Mouse (Mus musculus): ENCODE measurements at regions not wholly inside any gene's neighbourhood (a gene's known extent, or its start where the extent isn't known, plus 50 kb on each side); places are given as distances from the start of the nearest gene placed in this dataset.

GRCm38 (mm10) chr15:51071132-51071656, 2813.5 kb upstream of the Gm7489 start:
- H3K79me2 ChIP-seq (ENCODE audit: control insufficient read depth, insufficient read depth, low read length) = no peaks in the 10 kb centered on the region
- TF ChIP-seq CTCF (IDR thresholded peaks at IDR 0.05; ENCODE audit: low read depth, low read length) (no peak), POLR2A (IDR thresholded peaks at IDR 0.05; ENCODE audit: extremely low read depth, insufficient read depth, low read length) (no peak)
- no peak for DNase-seq (ENCODE audit: extremely low read depth, low read depth, low spot score)
- H3K36me3 ChIP-seq (ENCODE audit: control insufficient read depth, insufficient read depth, low read length) = no peaks in the 10 kb centered on the region
- H3K27ac ChIP-seq (replicated peaks; ENCODE audit: insufficient read depth, low read depth, low read length) = no peak overlapping the region
- H3K4me3 ChIP-seq (ENCODE audit: insufficient read depth, low read depth, low read length) = no peak overlapping the region
- 75% methylated on average over 10 of the region's 10 CpGs for WGBS
- no peaks in the 10 kb centered on the region for H3K27me3 ChIP-seq (ENCODE audit: control insufficient read depth, insufficient read depth, low read length)
- H3K4me1 ChIP-seq (ENCODE audit: control insufficient read depth, insufficient read depth, low read length) = no peaks in the 10 kb centered on the region
- H3K9ac ChIP-seq (ENCODE audit: low read depth, low read length) = no peak overlapping the region

GRCm38 (mm10) chr15:51073678-51074077, 2811.0 kb upstream of the Gm7489 start:
- H3K27me3 ChIP-seq (ENCODE audit: control insufficient read depth, insufficient read depth, low read length) = no peaks in the 10 kb centered on the region
- DNase-seq (ENCODE audit: extremely low read depth, low read depth, low spot score) = no peak
- no peaks in the 10 kb centered on the region for H3K36me3 ChIP-seq (ENCODE audit: control insufficient read depth, insufficient read depth, low read length)
- no peak overlapping the region for H3K4me3 ChIP-seq (ENCODE audit: insufficient read depth, low read depth, low read length)
- TF ChIP-seq POLR2A (IDR thresholded peaks at IDR 0.05; ENCODE audit: extremely low read depth, insufficient read depth, low read length) (no peak), CTCF (IDR thresholded peaks at IDR 0.05; ENCODE audit: low read depth, low read length) (no peak)
- no peaks in the 10 kb centered on the region for H3K4me1 ChIP-seq (ENCODE audit: control insufficient read depth, insufficient read depth, low read length)
- no peak overlapping the region for H3K9ac ChIP-seq (ENCODE audit: low read depth, low read length)
- H3K79me2 ChIP-seq (ENCODE audit: control insufficient read depth, insufficient read depth, low read length) = no peaks in the 10 kb centered on the region
- no peak overlapping the region for H3K27ac ChIP-seq (replicated peaks; ENCODE audit: insufficient read depth, low read depth, low read length)
- WGBS = 81% methylated on average over 6 of the region's 6 CpGs

- Histone ChIP-seq H3K79me2 (ENCODE audit: control insufficient read depth, insufficient read depth, low read length) (no peaks in the 10 kb centered on the region), H3K4me1 (ENCODE audit: control insufficient read depth, insufficient read depth, low read length) (no peaks in the 10 kb centered on the region), H3K4me3 (ENCODE audit: insufficient read depth, low read depth, low read length) (no peak overlapping the region), H3K27ac (replicated peaks; ENCODE audit: insufficient read depth, low read depth, low read length) (no peak overlapping the region), H3K27me3 (ENCODE audit: control insufficient read depth, insufficient read depth, low read length) (no peaks in the 10 kb centered on the region), H3K9ac (ENCODE audit: low read depth, low read length) (no peak overlapping the region), H3K36me3 (ENCODE audit: control insufficient read depth, insufficient read depth, low read length) (no peaks in the 10 kb centered on the region)
- TF ChIP-seq CTCF (IDR thresholded peaks at IDR 0.05; ENCODE audit: low read depth, low read length) (no peak), POLR2A (IDR thresholded peaks at IDR 0.05; ENCODE audit: extremely low read depth, insufficient read depth, low read length) (no peak)
- 78% methylated on average over 7 of the region's 7 CpGs for WGBS
- no peak for DNase-seq (ENCODE audit: extremely low read depth, low read depth, low spot score)
These were observed 2810.5 kb upstream of the Gm7489 start for GRCm38 (mm10) chr15:51074196-51074595.

- Histone ChIP-seq H3K36me3 (ENCODE audit: control insufficient read depth, insufficient read depth, low read length) (no peaks in the 10 kb centered on the region), H3K27ac (replicated peaks; ENCODE audit: insufficient read depth, low read depth, low read length) (no peak overlapping the region), H3K79me2 (ENCODE audit: control insufficient read depth, insufficient read depth, low read length) (no peaks in the 10 kb centered on the region), H3K27me3 (ENCODE audit: control insufficient read depth, insufficient read depth, low read length) (no peaks in the 10 kb centered on the region; the same call in 1 of the 2 replicates), H3K4me3 (ENCODE audit: insufficient read depth, low read depth, low read length) (no peak overlapping the region), H3K4me1 (ENCODE audit: control insufficient read depth, insufficient read depth, low read length) (no peaks in the 10 kb centered on the region), H3K9ac (ENCODE audit: low read depth, low read length) (no peak overlapping the region)
- no peak for TF ChIP-seq CTCF (IDR thresholded peaks at IDR 0.05; ENCODE audit: low read depth, low read length)
- 63% methylated on average over 12 of the region's 12 CpGs for WGBS
- no peak for DNase-seq (ENCODE audit: extremely low read depth, low read depth, low spot score)
These were observed 2800.9 kb upstream of the Gm7489 start for GRCm38 (mm10) chr15:51083677-51084322.

GRCm38 (mm10) chr15:51092936-51093335, 2791.8 kb upstream of the Gm7489 start:
- no peaks in the 10 kb centered on the region for H3K27me3 ChIP-seq (ENCODE audit: control insufficient read depth, insufficient read depth, low read length)
- H3K27ac ChIP-seq (replicated peaks; ENCODE audit: insufficient read depth, low read depth, low read length) = no peak overlapping the region
- no peak overlapping the region for H3K9ac ChIP-seq (ENCODE audit: low read depth, low read length)
- H3K36me3 ChIP-seq (ENCODE audit: control insufficient read depth, insufficient read depth, low read length) = no peaks in the 10 kb centered on the region
- TF ChIP-seq CTCF (IDR thresholded peaks at IDR 0.05; ENCODE audit: low read depth, low read length) (no peak), POLR2A (IDR thresholded peaks at IDR 0.05; ENCODE audit: extremely low read depth, insufficient read depth, low read length) (no peak)
- no peak for DNase-seq (ENCODE audit: extremely low read depth, low read depth, low spot score)
- no peak overlapping the region for H3K4me3 ChIP-seq (ENCODE audit: insufficient read depth, low read depth, low read length)
- H3K4me1 ChIP-seq (ENCODE audit: control insufficient read depth, insufficient read depth, low read length) = no peaks in the 10 kb centered on the region
- WGBS = 84% methylated on average over 7 of the region's 7 CpGs
- H3K79me2 ChIP-seq (ENCODE audit: control insufficient read depth, insufficient read depth, low read length) = no peaks in the 10 kb centered on the region

GRCm38 (mm10) chr15:51103948-51104347, 2780.8 kb upstream of the Gm7489 start:
- H3K9ac ChIP-seq (ENCODE audit: low read depth, low read length) = no peak overlapping the region
- H3K79me2 ChIP-seq (ENCODE audit: control insufficient read depth, insufficient read depth, low read length) = no peaks in the 10 kb centered on the region
- WGBS = 83% methylated on average over 7 of the region's 7 CpGs
- H3K36me3 ChIP-seq (ENCODE audit: control insufficient read depth, insufficient read depth, low read length) = no peaks in the 10 kb centered on the region
- H3K4me1 ChIP-seq (ENCODE audit: control insufficient read depth, insufficient read depth, low read length) = no peaks in the 10 kb centered on the region
- no peak overlapping the region for H3K4me3 ChIP-seq (ENCODE audit: insufficient read depth, low read depth, low read length)
- no peak overlapping the region for H3K27ac ChIP-seq (replicated peaks; ENCODE audit: insufficient read depth, low read depth, low read length)
- DNase-seq (ENCODE audit: extremely low read depth, low read depth, low spot score) = no peak
- TF ChIP-seq POLR2A (IDR thresholded peaks at IDR 0.05; ENCODE audit: extremely low read depth, insufficient read depth, low read length) (no peak), CTCF (IDR thresholded peaks at IDR 0.05; ENCODE audit: low read depth, low read length) (no peak)
- H3K27me3 ChIP-seq (ENCODE audit: control insufficient read depth, insufficient read depth, low read length) = no peaks in the 10 kb centered on the region
